In genomic region chr16:87699306-87699692, GRCm38 (mm10) we compare ENCODE assay signal across 8 mouse cellular contexts. TPM values are rescaled to one million over a fixed set of nuclear protein-coding genes. Genes with fewer than 3 reads are reported as not detected.
DNase-seq lines count a peak whose midpoint lies in the region; ATAC-seq and TF ChIP-seq lines count a peak whose summit lies in the region.

No protein-coding gene starts in this region.

- WGBS in lung, adult 2 months, result under 1% methylated on average over 20 of the region's 20 CpGs
- WGBS in lung, postnatal 0 days, result 0% methylated on average over 20 of the region's 20 CpGs

- peaks cover 10% of the 10 kb centered on the region for H3K4me1 ChIP-seq in lung, adult 2 months (ENCODE audit: control insufficient read depth, insufficient read depth, low read length)
- H3K4me1 ChIP-seq in lung, postnatal 0 days (ENCODE audit: insufficient read depth, low read depth, low read length), result peaks cover 15% of the 10 kb centered on the region; the same call in 1 of the 2 replicates

- H3K4me3 ChIP-seq in lung, adult 2 months (replicated peaks; ENCODE audit: extremely low read depth, low read depth, low read length), result peak overlapping the region; percentile 82
- peak overlapping the region; percentile 90 for H3K4me3 ChIP-seq in lung, postnatal 0 days (ENCODE audit: low read depth, low read length)

- peak overlapping the region; percentile 62 for H3K4me2 ChIP-seq in lung, postnatal 0 days (replicated peaks; ENCODE audit: low read depth, low read length)

- H3K9ac ChIP-seq in lung, postnatal 0 days (replicated peaks; ENCODE audit: low read depth), result peak overlapping the region; percentile 97

- no peak for TF ChIP-seq CTCF in lung, adult 2 months (IDR thresholded peaks at IDR 0.05; ENCODE audit: insufficient read depth, low read length)
- no peak for TF ChIP-seq CTCF in lung, postnatal 0 days (IDR thresholded peaks at IDR 0.05)

- H3K36me3 ChIP-seq in lung, postnatal 0 days (ENCODE audit: insufficient read depth, low read length), result no peaks in the 10 kb centered on the region

- H3K9me3 ChIP-seq in lung, postnatal 0 days (ENCODE audit: low read length), result no peaks in the 10 kb centered on the region

- no peak for TF ChIP-seq EP300 in lung, postnatal 0 days (IDR thresholded peaks at IDR 0.05)

- TF ChIP-seq POLR2A in lung, adult 2 months (IDR thresholded peaks at IDR 0.05; ENCODE audit: borderline replicate concordance, extremely low read depth, low read depth, low read length), result no peak; the same call in 1 of the 2 replicates

- peak overlapping the region; percentile 97 for H3K27ac ChIP-seq in lung, postnatal 0 days (ENCODE audit: low read length)

- H3K27me3 ChIP-seq in lung, postnatal 0 days (replicated peaks; ENCODE audit: insufficient read depth, low read length), result no peaks in the 10 kb centered on the region

- ATAC-seq in erythroid progenitor cell, adult 5-6 weeks (replicated peaks; ENCODE audit: low FRiP score, poor library complexity, severe bottlenecking), result 0 out of 2 replicates have a peak, but pooled peaks have one; percentile 5
- ATAC-seq in lung, postnatal 0 days, result no peak
- ATAC-seq in inflammation-experienced regulatory T-cells, adult 6 months, result no peak

- no peak for DNase-seq in lung, adult 2 months
- DNase-seq in lung, postnatal 4 days, result no peak
- peak; percentile 92 for DNase-seq in R1 (ENCODE audit: low read depth, low spot score)
- DNase-seq in hindlimb bud, embryonic 11.5 days (ENCODE audit: extremely low spot score, low read depth, low spot score), result peak; percentile 47
- DNase-seq in lung, postnatal 0 days (ENCODE audit: low spot score), result peak; percentile 64
- peak; percentile 44 for DNase-seq in right cerebral cortex, postnatal 4 days

RNA-seq across cellular contexts. Expression of gene Bach1, which starts 0.6 kb away (rescaled TPM):
- 16.2 and 19.3 TPM in 2 replicates for polyA plus RNA-seq in lung, adult 2 months (2012; rRNA removed)
- 19.5 and 22.6 TPM in 2 replicates for total RNA-seq in erythroid progenitor cell, adult 5-6 weeks (2015; ENCODE audit: low replicate concordance)
- 28.5 and 37.6 TPM in 2 replicates for total RNA-seq in erythroid progenitor cell, adult 5-6 weeks (2017; ENCODE audit: low replicate concordance)
- 13.1 and 13.7 TPM in 2 replicates for polyA plus RNA-seq in lung, postnatal 0 days (2015; fragmentation: Nextera tagmentation; extraction: Ambion mirVana)
- 1 to 10 TPM; 1.6 to 3.7 (median 3.5) TPM for polyA plus RNA-seq in inflammation-experienced regulatory T-cells, adult 6 months (2017; shearing (Covaris generic))

Comparison
In these comparisons a context has a peak if more than half of its experiments do, and no peak if none do; other contexts are left out.
1. DNase-seq: peak in R1 (single experiment), hindlimb bud, embryonic 11.5 days (single experiment), lung, postnatal 0 days (single experiment) and right cerebral cortex, postnatal 4 days (single experiment); none in lung, adult 2 months (single experiment) and lung, postnatal 4 days (0 of 2).